Mouse (Mus musculus): ENCODE data around the gene Aox1.

Aox1 gene

GRCm38 (mm10) chr1:58112880-58113279 lies 83.1 kb downstream of the Aox1 start, which contains the start of gene Aox3:
Aox3 (plus strand) TSS chr1:58113130.
- peak in 1 of 2 experiments; percentile 21 for DNase-seq

GRCm38 (mm10) chr1:58113441-58113840 lies 83.7 kb downstream of the Aox1 start:
- DNase-seq, result no peak

- no peak for DNase-seq
These were observed 84.4 kb downstream of the Aox1 start for GRCm38 (mm10) chr1:58114021-58114560.

GRCm38 (mm10) chr1:58114666-58115375 lies 85.1 kb downstream of the Aox1 start:
- no peak for DNase-seq

- no peak for DNase-seq
These were observed 88.5 kb downstream of the Aox1 start for GRCm38 (mm10) chr1:58118231-58118630.

GRCm38 (mm10) chr1:58124901-58125300 lies 95.2 kb downstream of the Aox1 start:
- DNase-seq, result no peak

GRCm38 (mm10) chr1:58137891-58138290 lies 108.2 kb downstream of the Aox1 start:
- DNase-seq, result no peak

GRCm38 (mm10) chr1:58138986-58139385 lies 109.3 kb downstream of the Aox1 start:
- DNase-seq, result no peak

- DNase-seq, result no peak
These were observed 110.9 kb downstream of the Aox1 start for GRCm38 (mm10) chr1:58140607-58141006.

GRCm38 (mm10) chr1:58144384-58145069 lies 114.8 kb downstream of the Aox1 start:
- DNase-seq, result no peak

GRCm38 (mm10) chr1:58146026-58146425 lies 116.3 kb downstream of the Aox1 start:
- no peak for DNase-seq

GRCm38 (mm10) chr1:58147776-58148175 lies 118.0 kb downstream of the Aox1 start:
- DNase-seq, result no peak

- DNase-seq, result no peak
These were observed 122.5 kb downstream of the Aox1 start for GRCm38 (mm10) chr1:58152247-58152646.

All from spleen, adult 18-20 months (tissue).